Mouse (Mus musculus) hindbrain, embryonic 14.5 days (tissue): Measurements from ENCODE around the gene Gngt2. TPM values are rescaled to one million over a fixed set of nuclear protein-coding genes. Genes with fewer than 3 reads are reported as not detected.
A peak's percentile ranks its signal among the peaks of the same experiment; 100 is the strongest.

Experiments
- ATAC-seq: fragments of 200-750 bp; cut with Nextera tagmentation; 2 replicates; pipeline ENCODE4 v1.8.0; 2017; ENCODE audit warnings: moderate number of reproducible peaks, mild to moderate bottlenecking, moderate TSS enrichment, moderate library complexity; ENCODE audit not compliant: low FRiP score
- DNase-seq: peaks from one replicate; pipeline ENCODE4 v3.0.0-alpha.2; 2015; ENCODE audit warnings: low spot score
- H3K27ac ChIP-seq: fragments of 300-500 bp; sonication (generic); 2 replicates; pipeline ENCODE4 v1.5.1; 2014; ENCODE audit warnings: mild to moderate bottlenecking, moderate library complexity
- H3K27me3 ChIP-seq: fragments of 300-500 bp; sonication (generic); 2 replicates; pipeline ENCODE4 v1.6.1; 2014; ENCODE audit warnings: mild to moderate bottlenecking, low read length, mixed read lengths; ENCODE audit not compliant: control insufficient read depth, insufficient read depth
- H3K36me3 ChIP-seq: fragments of 300-500 bp; sonication (generic); replicated peaks from 2 replicates; pipeline ENCODE4 v1.6.1; 2014; ENCODE audit not compliant: control insufficient read depth, insufficient read depth
- H3K4me1 ChIP-seq: fragments of 300-500 bp; sonication (generic); replicated peaks from 2 replicates; pipeline ENCODE4 v1.6.1; 2014; ENCODE audit warnings: antibody characterized with exemption, low read length, mixed read lengths; ENCODE audit not compliant: control insufficient read depth, insufficient read depth
- H3K4me2 ChIP-seq: fragments of 300-500 bp; sonication (generic); replicated peaks from 2 replicates; pipeline ENCODE4 v1.6.1; 2014; ENCODE audit warnings: mild to moderate bottlenecking, moderate library complexity
- H3K4me3 ChIP-seq: fragments of 300-500 bp; sonication (generic); replicated peaks from 2 replicates; pipeline ENCODE4 v1.5.1; 2014; ENCODE audit warnings: mild to moderate bottlenecking, low read length
- H3K9ac ChIP-seq: fragments of 300-500 bp; sonication (generic); 2 replicates; pipeline ENCODE4 v1.6.1; 2014
- H3K9me3 ChIP-seq: fragments of 300-500 bp; sonication (generic); 2 replicates; pipeline ENCODE4 v1.6.1; 2016; ENCODE audit warnings: low read length; ENCODE audit not compliant: control insufficient read depth
- WGBS: fragments of 180-500 bp; shearing (Covaris S2); extraction: QIAGEN DNeasy Blood & Tissue Kit; methylation state at CpG from one replicate; pipeline ENCODE4 v1.1.7; 2014; 5-methylcytosine and 5-hydroxymethylcytosine counted together
- polyA plus RNA-seq: library from polyadenylated mRNA; unstranded; fragments of >200 nt; fragmentation: Nextera tagmentation; extraction: Ambion mirVana; gene quantifications from 2 replicates; pipeline ENCODE4 v1.2.1, GENCODE M21; 2014

Gngt2 gene
- polyA plus RNA-seq, 1 experiment from 2014 or later, result 2.4 TPM

DNA sequence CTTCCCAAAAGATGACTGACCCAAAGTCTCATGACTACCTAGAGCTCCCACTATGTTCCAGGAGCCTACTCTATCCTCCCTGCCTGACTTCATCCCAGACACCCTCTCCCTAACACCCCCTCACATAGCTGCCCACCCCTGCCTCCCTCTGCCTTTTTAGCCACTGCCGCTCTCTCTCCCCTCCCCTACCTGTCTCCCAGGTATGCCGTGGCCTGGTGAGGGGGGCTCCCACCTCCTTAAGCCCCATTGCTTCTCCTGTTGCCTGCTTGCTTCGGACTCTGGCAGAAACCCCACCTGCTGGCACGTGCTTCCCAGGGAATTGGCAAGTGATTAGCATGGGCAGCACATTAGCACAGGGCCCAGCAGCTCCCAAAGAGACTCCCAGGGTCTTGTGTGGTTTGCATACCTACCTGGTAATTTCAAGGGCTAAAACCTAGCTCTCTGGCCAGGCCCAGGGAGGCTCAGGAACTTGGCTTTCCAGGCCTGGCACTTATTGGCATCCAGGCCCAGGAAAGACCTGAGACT lies 7.4 kb upstream of the Gngt2 start:
- H3K27ac ChIP-seq, result no peak overlapping the region
- no peak for DNase-seq
- H3K4me1 ChIP-seq, result peaks cover 15% of the 10 kb centered on the region; the same call in 1 of the 2 replicates
- peaks cover 93% of the 10 kb centered on the region for H3K27me3 ChIP-seq
- no peak for ATAC-seq
- H3K9ac ChIP-seq, result no peak overlapping the region
- H3K4me3 ChIP-seq, result no peak overlapping the region
- H3K4me2 ChIP-seq, result no peak overlapping the region
- WGBS, result 36% methylated on average over 4 of the region's 4 CpGs
- no peaks in the 10 kb centered on the region for H3K36me3 ChIP-seq
- no peaks in the 10 kb centered on the region for H3K9me3 ChIP-seq

DNA sequence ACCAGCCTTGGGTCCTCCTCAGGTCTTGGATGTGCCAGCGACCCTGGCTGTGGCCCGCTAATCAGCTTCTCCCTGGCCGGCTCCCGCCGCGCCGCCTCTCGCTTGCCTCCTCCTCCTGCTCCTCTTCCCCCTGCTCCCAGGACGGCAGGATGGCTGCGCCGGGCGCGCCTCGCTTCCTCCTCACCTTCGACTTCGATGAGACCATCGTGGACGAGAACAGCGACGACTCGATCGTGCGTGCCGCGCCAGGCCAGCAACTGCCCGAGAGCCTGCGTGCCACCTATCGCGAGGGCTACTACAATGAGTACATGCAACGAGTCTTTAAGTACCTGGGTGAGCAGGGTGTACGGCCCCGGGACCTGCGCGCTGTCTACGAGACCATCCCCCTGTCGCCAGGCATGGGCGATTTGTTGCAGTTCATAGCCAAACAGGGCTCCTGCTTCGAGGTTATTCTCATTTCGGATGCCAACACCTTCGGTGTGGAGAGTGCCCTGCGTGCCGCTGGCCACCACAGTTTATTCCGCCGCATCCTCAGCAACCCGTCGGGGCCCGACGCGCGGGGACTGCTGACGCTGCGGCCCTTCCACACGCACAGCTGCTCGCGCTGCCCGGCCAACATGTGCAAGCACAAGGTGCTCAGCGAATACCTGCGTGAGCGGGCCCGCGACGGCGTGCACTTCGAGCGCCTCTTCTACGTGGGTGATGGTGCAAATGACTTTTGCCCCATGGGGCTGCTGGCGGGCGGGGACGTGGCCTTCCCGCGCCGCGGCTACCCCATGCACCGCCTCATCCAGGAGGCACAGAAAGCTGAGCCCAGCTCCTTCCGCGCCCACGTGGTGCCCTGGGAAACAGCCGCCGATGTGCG lies 6.4 kb upstream of the Gngt2 start:
- no peak for DNase-seq
- peaks cover 15% of the 10 kb centered on the region; the same call in 1 of the 2 replicates for H3K4me1 ChIP-seq
- ATAC-seq, result no peak
- no peak overlapping the region for H3K27ac ChIP-seq
- no peaks in the 10 kb centered on the region for H3K36me3 ChIP-seq
- WGBS, result 2% methylated on average over 80 of the region's 80 CpGs
- H3K27me3 ChIP-seq, result peaks cover 93% of the 10 kb centered on the region
- no peaks in the 10 kb centered on the region for H3K9me3 ChIP-seq
- H3K4me3 ChIP-seq, result peak overlapping the region; percentile 21
- H3K4me2 ChIP-seq, result peak overlapping the region; percentile 49
- peak overlapping the region; percentile 16; the same call in 1 of the 2 replicates for H3K9ac ChIP-seq

DNA sequence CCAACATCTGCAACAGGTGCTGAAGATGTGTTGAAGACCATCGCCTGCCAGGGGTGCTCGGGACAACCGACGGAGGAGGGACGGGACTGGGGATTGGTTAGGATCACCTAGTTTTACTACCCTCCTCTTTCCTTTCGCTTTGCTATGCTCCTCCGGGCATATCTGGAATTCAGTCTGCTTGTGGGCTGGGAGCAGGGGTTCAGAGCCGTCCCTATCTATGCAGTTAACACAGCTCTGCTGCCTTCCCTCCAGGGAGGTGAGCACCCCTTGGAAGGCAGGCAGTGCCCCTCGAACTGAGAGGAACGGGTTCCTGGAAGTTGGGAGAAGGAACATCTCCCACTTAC lies 5.8 kb upstream of the Gngt2 start:
- peaks cover 96% of the 10 kb centered on the region for H3K27me3 ChIP-seq
- no peak overlapping the region for H3K27ac ChIP-seq
- H3K4me3 ChIP-seq, result peak overlapping the region; percentile 21
- ATAC-seq (no peak), DNase-seq (no peak)
- peak overlapping the region; percentile 16; the same call in 1 of the 2 replicates for H3K9ac ChIP-seq
- H3K36me3 ChIP-seq, result no peaks in the 10 kb centered on the region
- H3K4me2 ChIP-seq, result peak overlapping the region; percentile 49
- no peaks in the 10 kb centered on the region for H3K9me3 ChIP-seq
- H3K4me1 ChIP-seq, result peaks cover 15% of the 10 kb centered on the region; the same call in 1 of the 2 replicates
- WGBS, result 2% methylated on average over 10 of the region's 10 CpGs

DNA sequence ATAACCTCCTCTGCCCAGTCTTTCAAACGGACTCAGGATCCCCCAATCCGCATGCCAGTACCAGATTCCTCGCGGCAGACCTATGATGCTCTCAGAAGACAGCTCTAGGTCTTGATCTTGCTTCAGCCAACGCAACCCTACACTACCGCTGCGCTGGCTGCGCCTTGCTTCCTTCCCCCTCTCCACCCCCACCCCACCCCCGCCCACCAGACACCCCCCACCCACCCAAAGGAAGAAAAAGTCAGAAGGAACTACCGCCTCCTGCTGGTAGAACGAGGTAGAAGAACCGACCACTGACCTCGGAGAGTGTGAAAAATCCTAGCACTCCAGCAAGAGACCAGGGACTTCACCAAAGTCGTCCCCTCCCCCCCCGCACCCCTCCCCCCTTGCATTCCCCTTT lies 5.4 kb upstream of the Gngt2 start:
- Histone ChIP-seq H3K27ac (no peak overlapping the region), H3K9me3 (no peaks in the 10 kb centered on the region), H3K4me2 (no peak overlapping the region), H3K4me1 (peaks cover 15% of the 10 kb centered on the region; the same call in 1 of the 2 replicates), H3K36me3 (no peaks in the 10 kb centered on the region), H3K9ac (no peak overlapping the region), H3K4me3 (peak overlapping the region; percentile 21; the same call in 1 of the 2 replicates), H3K27me3 (peaks cover 95% of the 10 kb centered on the region)
- WGBS, result 5% methylated on average over 14 of the region's 15 CpGs
- ATAC-seq (no peak), DNase-seq (no peak)

DNA sequence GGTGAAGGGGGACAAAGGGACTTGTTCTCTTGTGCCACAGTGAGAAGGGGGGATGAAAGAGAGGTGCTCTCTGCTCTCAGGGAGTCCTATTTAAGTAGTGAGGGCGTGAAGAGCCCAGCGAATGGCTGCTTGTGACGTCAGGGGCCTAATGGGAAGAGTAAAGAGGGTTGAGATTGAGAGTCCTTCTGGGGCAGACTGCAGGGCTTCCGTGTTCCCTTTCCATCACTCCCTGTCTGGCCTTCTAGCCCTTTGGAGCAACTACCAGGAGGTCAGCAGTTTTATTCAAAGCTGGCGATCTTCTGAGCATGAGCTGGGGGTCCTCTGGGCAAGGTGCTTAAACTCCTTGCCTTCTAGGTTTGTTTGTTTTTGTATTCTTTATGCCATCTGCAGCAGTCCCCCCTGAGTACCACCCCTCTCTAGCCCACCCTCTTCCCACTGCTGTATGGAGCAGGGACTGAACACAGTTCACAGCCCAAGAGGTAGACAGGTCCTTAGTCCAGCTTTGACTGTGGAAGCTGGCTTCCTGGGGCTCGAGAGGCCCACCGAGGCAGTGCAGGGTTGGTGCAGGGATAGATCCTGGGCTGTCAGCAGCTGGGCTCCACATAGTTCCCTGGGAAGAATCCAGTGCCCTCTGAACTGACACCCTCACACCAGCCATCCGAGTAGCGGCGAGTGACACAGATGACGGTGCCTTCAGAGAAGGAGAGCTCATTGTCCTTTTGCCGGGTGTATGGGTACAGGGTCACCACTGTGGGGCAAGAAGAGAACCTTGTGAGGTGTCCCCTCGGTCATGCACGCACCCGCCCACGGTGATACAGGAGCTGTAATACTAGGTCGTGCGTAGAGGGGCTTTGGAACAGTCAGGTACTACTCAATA lies 4.6 kb upstream of the Gngt2 start:
- peaks cover 15% of the 10 kb centered on the region; the same call in 1 of the 2 replicates for H3K4me1 ChIP-seq
- no peak overlapping the region for H3K27ac ChIP-seq
- H3K4me3 ChIP-seq, result no peak overlapping the region
- H3K36me3 ChIP-seq, result no peaks in the 10 kb centered on the region
- no peak overlapping the region for H3K9ac ChIP-seq
- H3K27me3 ChIP-seq, result peaks cover 94% of the 10 kb centered on the region
- DNase-seq, result no peak
- no peaks in the 10 kb centered on the region for H3K9me3 ChIP-seq
- H3K4me2 ChIP-seq, result no peak overlapping the region
- 34% methylated on average over 18 of the region's 18 CpGs for WGBS
- ATAC-seq, result no peak

DNA sequence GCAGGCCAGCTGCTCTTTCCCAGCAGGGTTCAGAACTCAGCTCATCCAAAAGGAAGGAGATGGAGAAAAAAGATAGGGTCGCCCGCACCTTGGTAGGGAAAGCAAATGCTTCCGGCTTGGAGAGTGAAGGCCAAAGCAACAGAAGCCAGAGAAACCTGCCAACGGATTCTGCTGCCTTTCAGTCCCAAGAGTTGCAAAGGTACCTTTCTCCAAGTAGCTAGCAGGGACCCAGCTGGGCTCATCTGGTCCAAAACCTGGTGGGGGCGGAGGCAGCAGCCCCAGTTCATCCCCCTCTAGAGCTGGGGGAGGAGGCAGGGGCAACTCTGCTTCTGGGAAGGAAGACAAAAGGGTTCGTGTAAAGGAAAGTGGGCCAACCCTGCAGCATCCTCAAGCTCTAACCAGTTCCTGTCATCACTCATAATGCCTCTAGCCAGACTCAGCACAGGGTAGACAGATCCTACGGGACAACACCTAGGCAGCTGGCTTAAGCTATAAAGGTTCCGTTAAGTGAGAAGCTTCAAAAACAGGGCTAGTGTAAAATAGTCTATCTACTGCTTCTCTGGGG lies 3.9 kb upstream of the Gngt2 start:
- no peak for DNase-seq
- Histone ChIP-seq H3K4me1 (peaks cover 15% of the 10 kb centered on the region; the same call in 1 of the 2 replicates), H3K4me2 (no peak overlapping the region), H3K27me3 (peaks cover 90% of the 10 kb centered on the region), H3K9me3 (no peaks in the 10 kb centered on the region), H3K4me3 (no peak overlapping the region), H3K9ac (no peak overlapping the region), H3K36me3 (no peaks in the 10 kb centered on the region), H3K27ac (no peak overlapping the region)
- 27% methylated on average over 8 of the region's 8 CpGs for WGBS
- ATAC-seq, result no peak

DNA sequence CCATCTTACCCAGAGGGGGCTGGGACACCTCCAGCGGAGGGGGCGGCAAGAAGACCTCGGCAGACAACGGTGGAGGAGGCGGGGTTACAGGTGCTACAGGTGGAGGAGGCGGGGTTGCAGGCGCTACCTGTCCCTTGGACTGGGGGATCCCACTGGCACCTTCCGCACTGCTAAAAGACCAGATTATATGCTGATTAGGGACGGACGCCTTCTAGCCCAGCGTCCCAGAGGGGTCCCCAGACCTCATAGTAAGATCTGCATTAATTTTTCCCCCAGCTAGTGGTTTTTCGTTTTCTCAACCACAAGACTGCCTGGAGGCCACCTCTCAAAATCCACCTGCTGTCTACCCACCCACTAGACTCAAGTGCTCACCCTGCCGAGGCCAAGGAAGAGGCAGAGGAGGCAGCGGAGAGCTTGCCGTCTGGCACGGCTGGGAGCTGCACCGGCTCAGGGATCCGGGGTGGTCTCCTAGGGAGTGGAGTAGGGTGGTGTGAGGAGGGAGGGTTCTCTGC lies 3.3 kb upstream of the Gngt2 start:
- Histone ChIP-seq H3K27me3 (peaks cover 84% of the 10 kb centered on the region), H3K36me3 (no peaks in the 10 kb centered on the region), H3K4me2 (no peak overlapping the region), H3K4me3 (no peak overlapping the region), H3K9ac (no peak overlapping the region), H3K4me1 (peaks cover 15% of the 10 kb centered on the region; the same call in 1 of the 2 replicates), H3K9me3 (no peaks in the 10 kb centered on the region), H3K27ac (no peak overlapping the region)
- ATAC-seq (no peak), DNase-seq (no peak)
- WGBS, result 5% methylated on average over 18 of the region's 18 CpGs

DNA sequence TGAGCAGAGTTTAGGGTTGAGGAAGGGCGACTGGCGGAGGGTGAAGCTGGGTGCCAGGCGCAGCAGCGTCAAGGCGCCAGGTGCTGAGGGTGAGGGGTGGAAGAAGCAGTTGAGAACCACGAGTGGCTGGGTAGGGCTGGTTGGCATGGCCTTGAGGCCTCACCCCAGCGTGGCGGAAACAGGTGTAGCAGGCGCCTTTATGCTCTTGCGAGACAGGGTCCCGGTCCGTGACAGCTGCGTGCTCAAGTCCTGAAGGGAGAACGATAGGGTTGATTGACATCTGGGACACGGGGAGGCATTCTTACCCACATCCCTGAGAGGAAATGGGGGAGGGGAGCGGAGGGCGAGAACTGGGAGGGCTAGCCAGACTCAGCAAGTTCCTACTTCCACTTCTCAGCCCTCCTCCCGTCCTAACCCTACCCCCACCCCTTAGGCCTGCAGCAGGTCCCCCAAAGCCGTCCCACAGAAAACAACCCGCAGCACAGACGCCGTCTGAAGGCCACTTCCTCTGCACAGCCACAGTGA lies 2.8 kb upstream of the Gngt2 start:
- no peak for DNase-seq
- H3K27me3 ChIP-seq, result peaks cover 79% of the 10 kb centered on the region
- no peak overlapping the region for H3K9ac ChIP-seq
- no peak overlapping the region for H3K27ac ChIP-seq
- H3K36me3 ChIP-seq, result no peaks in the 10 kb centered on the region
- H3K4me1 ChIP-seq, result peaks cover 15% of the 10 kb centered on the region; the same call in 1 of the 2 replicates
- no peak overlapping the region for H3K4me2 ChIP-seq
- no peak overlapping the region for H3K4me3 ChIP-seq
- H3K9me3 ChIP-seq, result no peaks in the 10 kb centered on the region
- 6% methylated on average over 22 of the region's 22 CpGs for WGBS
- no peak for ATAC-seq
